Mouse (Mus musculus) erythroblast, embryonic 14.5 days (primary cell): ENCODE data around the gene Fam118a.

Experiments used
- GATA1 ChIP-seq: IDR thresholded peaks from 2 replicates; pipeline ENCODE4 v1.6.1; 2012; ENCODE audit warnings: low read length, inconsistent platforms, mixed read lengths
- TAL1 ChIP-seq: IDR thresholded peaks from 3 replicates; pipeline ENCODE4 v1.6.1; 2012; ENCODE audit warnings: low read length, inconsistent platforms, mixed read lengths

- no peak for TF ChIP-seq GATA1
- no peak for TF ChIP-seq TAL1
Observed at GRCm38 (mm10) chr15:85041546-85042225, 12.9 kb downstream of the Fam118a start.
